Mouse (Mus musculus) ovary, adult 18-20 months (tissue): Measurements from ENCODE around the gene Olfr315.
A peak's percentile ranks its signal among the peaks of the same experiment; 100 is the strongest.
"Not testable (repeated sequence)": the region's sequence is repeated elsewhere in the genome, so short reads cannot be mapped to it uniquely, and the experiment has no call there.

Experiments
- DNase-seq: peaks from one replicate; pipeline ENCODE4 v3.0.0; 2022; ENCODE audit warnings: low spot score, mixed read lengths

The Olfr315 gene

GRCm38 (mm10) chr11:58772888-58773287 is at the start of gene Olfr315:
TSS of gene Olfr315 (plus strand) at chr11:58773188.
- DNase-seq = no peak

GRCm38 (mm10) chr11:58723914-58724313 is 49.1 kb upstream of the Olfr315 start, which contains the start of gene Olfr318:
TSS of gene Olfr318 (minus strand) at chr11:58724014.
- DNase-seq = no peak

- not testable (repeated sequence) for DNase-seq
Observed at GRCm38 (mm10) chr11:58727896-58728650, 44.9 kb upstream of the Olfr315 start.

- DNase-seq = no peak
Observed at GRCm38 (mm10) chr11:58733372-58733771, 39.6 kb upstream of the Olfr315 start.

GRCm38 (mm10) chr11:58738792-58739262 is 34.2 kb upstream of the Olfr315 start, which contains the start of gene Olfr317:
TSS of gene Olfr317 (minus strand) at chr11:58739212.
- no peak for DNase-seq

- peak; percentile 26 for DNase-seq
Observed at GRCm38 (mm10) chr11:58751096-58751495, 21.9 kb upstream of the Olfr315 start.

GRCm38 (mm10) chr11:58752434-58752833 is 20.6 kb upstream of the Olfr315 start, which contains the start of gene Olfr316:
TSS of gene Olfr316 (plus strand) at chr11:58752734.
- no peak for DNase-seq

GRCm38 (mm10) chr11:58782480-58783089 is 9.6 kb downstream of the Olfr315 start, which contains the start of gene Olfr314:
TSS of gene Olfr314 (plus strand) at chr11:58782952.
- DNase-seq = no peak

- DNase-seq = no peak
Observed at GRCm38 (mm10) chr11:58784182-58784581, 11.2 kb downstream of the Olfr315 start.

GRCm38 (mm10) chr11:58787651-58788050 is 14.7 kb downstream of the Olfr315 start:
- DNase-seq = no peak

- DNase-seq = no peak
Observed at GRCm38 (mm10) chr11:58788346-58788745, 15.4 kb downstream of the Olfr315 start.

GRCm38 (mm10) chr11:58789532-58789931 is 16.5 kb downstream of the Olfr315 start:
- no peak for DNase-seq

GRCm38 (mm10) chr11:58790053-58790452 is 17.1 kb downstream of the Olfr315 start:
- DNase-seq = no peak

- DNase-seq = no peak
Observed at GRCm38 (mm10) chr11:58790646-58791045, 17.7 kb downstream of the Olfr315 start.

GRCm38 (mm10) chr11:58795856-58796255 is 22.9 kb downstream of the Olfr315 start:
- no peak for DNase-seq

- DNase-seq = no peak
Observed at GRCm38 (mm10) chr11:58796850-58797249, 23.9 kb downstream of the Olfr315 start.

- no peak for DNase-seq
Observed at GRCm38 (mm10) chr11:58799747-58800146, 26.8 kb downstream of the Olfr315 start.

- DNase-seq = peak; percentile 26
Observed at GRCm38 (mm10) chr11:58801558-58802228, 28.7 kb downstream of the Olfr315 start, which contains the start of gene Fam183b. TSS of gene Fam183b (minus strand) at chr11:58801960.

- no peak for DNase-seq
Observed at GRCm38 (mm10) chr11:58803871-58804270, 30.9 kb downstream of the Olfr315 start.

GRCm38 (mm10) chr11:58804393-58804792 is 31.4 kb downstream of the Olfr315 start:
- DNase-seq = no peak

- no peak for DNase-seq
Observed at GRCm38 (mm10) chr11:58812001-58812400, 39.0 kb downstream of the Olfr315 start.

GRCm38 (mm10) chr11:58814700-58815099 is 41.7 kb downstream of the Olfr315 start, which contains the start of gene Olfr313:
TSS of gene Olfr313 (plus strand) at chr11:58815000.
- not testable (repeated sequence) for DNase-seq
